Mouse (Mus musculus) embryo, embryonic 10 days (tissue): ENCODE data around the gene Alk.

Experiments
- DNase-seq: peaks from one replicate; pipeline ENCODE4 v3.0.0-alpha.2; 2015; ENCODE audit warnings: low spot score

The Alk gene

DNA sequence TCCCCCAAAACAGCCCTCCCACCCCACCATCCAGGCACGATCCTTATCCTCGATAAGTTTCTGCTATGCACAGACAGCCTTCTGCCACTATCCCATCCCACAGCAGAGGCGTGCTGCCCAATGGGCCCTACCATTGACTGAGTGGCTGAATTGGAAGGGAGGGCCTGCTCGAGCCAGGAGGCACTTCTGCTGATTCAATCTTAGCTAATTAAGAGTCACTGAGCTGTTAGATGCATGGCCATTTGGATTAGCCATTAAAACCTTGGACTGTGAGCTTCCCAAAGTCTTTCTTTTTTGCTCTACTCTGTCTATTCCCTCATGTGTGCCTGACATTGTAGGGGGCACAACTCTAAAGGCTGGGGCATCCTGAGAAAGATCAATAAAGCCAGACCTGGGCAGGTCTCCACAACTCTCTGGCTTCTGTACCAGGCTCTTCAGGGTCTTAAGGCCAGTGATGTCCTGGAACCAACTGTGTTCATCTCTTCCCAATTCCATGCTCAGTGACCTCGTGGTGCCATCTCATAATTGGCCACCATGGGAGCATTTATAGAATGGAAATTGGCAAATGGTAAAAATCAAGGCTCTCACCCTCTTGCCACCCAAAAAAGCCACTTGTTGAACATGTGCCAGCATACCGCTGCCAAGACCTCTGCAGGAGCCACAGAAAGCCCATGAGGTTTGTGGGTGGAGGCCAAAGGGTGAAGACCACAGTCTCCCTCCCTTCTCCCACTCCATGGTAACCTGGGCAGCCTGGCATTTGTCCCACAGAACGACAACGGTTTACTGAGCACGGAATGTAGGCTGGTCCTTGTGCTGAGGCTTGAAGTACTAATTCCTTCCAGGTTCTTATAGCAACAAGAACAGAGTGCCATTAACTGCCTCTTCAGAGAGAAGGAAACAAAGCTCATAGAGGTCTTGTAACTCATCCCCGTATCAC is 582.4 kb downstream of the Alk start:
- DNase-seq, result no peak

DNA sequence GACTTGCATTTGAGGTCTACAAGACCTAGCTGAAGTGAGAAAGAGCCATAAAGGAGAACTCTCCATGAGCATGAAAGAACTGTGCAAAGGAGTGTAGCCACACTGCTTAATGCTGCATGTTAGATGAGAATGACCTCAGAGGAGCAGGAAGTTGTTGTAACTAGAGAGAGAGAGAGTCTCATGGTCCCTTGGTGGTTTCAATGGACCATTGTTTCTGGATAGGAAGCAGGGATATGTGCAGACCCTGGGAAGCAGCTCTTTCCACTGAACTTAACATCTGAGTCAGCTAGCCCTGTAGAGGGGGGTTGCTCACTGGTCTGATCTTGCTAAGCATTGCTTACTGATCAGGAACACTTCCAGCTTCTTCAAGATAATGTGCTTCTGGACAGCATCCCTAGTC is 587.1 kb downstream of the Alk start:
- DNase-seq, result no peak

DNA sequence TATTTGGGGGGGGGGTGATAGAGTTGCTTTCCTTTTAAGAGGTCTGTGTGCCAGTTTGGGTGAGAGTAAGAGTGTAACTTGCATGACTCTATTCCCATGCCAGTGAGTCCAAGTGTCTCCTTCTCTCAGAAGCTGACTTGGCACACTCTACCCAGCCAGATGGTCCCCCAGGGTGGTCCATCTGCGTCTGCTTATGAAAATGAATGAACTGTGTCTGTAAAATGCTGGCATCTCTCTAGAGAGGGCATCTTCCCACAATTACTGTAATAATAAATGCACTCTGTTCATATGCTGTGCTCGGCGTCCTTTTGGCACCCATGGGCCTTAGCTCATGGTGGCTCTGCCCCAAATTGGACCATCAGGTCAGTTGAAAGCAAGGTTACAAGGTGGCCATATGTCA is 589.2 kb downstream of the Alk start:
- DNase-seq, result no peak

DNA sequence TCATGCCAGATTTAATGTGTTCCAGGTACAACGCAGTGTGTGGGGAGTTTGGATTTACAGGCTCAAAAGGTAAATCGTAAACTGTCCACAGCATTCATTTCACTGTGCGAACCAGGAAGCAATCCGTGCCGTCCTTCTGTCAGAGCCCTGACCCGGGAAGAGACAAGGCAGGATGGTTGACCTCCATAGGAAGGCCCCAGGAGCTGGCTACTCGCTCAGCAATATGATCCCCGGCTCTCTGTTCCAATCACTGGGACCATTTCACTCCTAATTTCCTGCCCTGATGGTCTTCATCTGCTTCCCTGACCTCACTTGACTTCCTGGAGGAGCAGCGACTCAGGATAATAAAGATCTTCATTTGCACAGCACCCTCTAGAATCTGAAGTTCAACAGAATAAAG is 591.7 kb downstream of the Alk start:
- DNase-seq, result no peak

DNA sequence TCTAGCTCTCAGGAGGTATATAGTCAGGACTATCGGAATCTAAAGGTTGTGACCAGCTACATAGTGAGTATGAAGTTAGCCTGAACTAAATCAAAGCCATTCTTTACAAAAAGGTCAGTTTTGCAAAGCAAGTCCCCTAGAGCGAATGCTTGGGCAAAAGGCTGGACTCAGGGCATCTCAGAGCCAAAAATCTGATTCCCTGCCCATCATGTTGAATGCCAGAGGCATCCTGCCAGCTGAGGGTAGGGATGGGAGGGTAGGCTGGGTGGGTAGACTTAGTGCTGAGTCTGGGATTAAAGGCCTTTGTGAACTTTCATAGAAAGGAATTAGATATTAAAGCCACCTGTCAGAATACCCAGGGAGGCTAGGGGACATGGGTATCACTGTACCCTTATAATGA is 594.6 kb downstream of the Alk start:
- DNase-seq, result no peak

DNA sequence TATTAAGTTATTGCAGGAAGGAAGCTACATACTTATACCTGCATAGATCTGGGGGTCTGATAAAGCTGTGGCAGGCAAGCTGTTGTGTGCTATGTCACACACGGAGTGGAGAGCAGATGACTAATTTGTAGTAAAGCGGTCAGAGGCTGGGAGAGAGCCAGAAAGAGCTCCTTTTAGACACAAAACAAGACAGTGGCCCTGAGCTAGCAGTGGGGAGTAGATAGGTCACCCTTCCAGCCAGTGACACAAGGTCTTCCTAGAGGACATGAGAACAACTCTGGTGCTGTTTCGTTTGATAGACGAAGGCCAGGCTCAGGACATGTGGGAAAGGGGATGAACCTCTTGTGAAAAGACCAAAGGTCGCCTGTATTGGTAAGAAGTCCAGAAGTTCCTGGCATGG is 596.0 kb downstream of the Alk start:
- no peak for DNase-seq

DNA sequence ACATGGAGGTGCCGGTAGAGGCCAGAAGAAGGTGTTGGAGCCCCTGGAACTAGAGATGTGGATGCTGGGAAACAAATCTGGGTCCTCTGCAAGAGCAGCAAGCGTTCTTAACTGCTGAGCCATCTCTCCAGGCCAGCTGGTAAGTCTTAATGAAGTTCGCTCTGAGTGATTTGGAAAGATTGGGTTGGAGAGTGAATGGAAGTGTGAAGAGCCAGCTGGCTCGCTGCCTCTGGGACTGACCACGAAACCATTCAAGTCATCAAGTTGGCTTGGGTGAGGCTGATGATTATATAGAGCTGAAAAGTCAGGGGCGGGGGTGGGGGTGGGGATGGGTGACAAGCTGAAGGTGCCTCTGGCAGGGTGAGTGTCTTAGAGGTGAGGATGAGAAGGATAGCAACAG is 599.1 kb downstream of the Alk start:
- no peak for DNase-seq

DNA sequence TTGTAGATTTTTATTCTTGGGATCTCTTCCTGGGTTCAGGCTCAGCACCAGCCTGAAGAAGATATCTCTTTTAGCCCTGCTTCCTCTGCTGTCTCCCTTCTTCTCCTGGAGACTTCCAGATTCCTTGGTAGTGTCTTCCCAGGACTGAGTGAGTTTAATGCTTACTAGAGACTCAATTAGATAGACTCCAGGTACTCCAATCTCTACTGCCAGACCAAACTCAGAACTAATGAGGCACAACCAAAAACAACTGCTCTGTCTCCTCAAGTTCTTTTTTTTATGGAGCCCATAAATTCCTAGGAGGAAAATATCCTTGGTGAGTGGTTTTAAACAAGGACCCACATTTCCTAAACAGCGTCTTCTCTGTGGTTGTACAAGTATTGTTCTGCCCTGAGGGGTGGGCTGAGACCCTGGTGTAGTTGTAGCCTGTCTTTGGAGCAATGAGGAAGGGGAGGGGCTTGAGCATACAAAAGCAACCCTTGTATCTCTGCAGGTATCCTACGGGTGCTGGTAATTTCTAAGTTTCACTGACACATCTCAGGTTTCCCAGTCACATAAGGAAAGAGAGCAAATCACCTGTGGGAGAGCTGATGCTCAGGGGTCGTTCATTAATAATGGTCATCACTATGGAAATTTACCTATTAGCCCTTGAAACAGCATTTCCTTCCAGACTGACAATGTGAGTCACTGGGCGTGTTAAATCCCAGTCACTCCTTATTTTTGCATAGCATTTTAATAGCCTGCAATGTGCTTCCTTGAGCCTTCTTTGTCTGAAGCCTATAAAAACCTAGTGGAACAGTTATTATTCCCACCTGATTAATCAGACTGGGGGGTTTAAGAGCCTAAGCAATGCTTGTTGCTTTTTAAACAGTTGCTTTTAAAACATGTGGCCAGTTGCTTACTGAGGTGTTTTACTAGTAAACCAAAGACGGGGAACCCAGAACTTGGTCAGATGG is 604.6 kb downstream of the Alk start:
- DNase-seq, result no peak

DNA sequence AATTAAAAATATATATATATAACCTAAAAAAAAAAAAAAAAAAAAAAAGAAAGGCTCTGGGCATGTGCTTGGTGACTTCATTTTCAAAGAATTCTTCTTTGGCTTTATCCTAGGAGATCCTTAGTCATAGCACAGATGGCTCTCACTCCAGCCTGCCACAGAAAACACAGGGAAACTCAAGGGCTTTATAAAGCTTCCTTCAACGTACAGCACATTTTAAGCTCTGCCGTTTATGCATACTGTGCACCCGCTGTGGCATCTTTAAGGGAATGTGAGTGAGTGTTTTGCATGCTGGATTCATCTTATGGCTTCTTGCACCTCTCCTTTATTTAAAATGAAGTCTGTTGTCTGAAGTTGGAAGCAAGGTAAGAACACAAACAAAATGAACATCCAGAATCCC is 606.7 kb downstream of the Alk start:
- DNase-seq, result no peak

DNA sequence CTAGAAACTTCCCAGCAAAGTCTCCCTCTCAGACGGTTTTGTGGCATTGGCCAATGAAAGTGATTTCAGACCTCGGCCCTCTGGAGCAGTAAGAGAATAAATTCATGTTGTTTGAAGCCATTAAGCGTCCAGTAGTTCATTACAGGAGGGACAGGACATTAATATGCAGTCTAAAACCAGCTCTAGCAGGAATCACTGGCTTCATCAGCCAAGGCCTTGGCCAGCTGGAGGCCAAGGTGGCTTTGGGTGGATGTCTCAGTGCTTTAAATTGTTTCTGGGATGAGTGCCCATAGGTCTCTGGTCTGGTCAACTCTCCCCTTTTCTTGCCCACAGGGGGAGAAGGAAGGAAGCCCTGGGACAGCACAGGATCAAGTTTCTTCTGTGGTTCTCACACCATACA is 608.9 kb downstream of the Alk start:
- no peak for DNase-seq

DNA sequence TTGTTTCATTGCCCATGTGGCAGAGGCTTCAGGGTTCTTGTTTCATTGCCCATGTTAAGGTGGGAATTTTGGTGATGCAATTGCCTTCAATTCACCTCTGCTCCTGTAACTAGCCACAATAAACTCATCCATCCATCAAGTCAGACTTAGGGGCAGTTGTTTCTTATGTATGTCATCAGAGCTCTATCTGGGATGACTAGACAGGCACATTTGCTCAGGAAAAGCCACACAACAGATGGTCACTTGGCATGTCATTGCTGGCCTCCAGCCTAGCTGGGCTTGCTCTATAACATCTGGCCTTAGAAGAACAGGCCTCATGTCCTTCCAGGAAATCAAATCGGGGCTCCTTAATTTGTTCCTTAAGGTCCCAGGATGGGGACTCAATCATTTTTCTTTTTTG is 610.3 kb downstream of the Alk start:
- DNase-seq, result no peak

DNA sequence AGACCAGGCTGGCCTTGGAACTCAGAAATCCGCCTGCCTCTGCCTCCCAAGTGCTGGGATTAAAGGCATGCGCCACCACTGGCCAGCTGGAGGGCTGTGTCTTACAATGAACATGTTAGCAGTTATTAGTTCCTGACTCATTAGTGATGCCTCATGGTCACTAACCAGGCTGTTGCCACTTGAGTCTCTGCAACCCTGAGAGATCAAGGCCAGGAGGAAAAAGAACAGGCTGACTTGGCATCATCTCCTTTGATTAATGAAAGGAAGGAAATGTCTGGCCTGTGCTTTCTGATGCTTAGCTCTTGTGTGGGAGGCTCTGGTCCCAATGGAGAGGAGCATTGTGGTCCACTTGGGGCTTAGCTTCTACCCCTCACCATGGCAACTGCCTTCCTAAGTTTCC is 611.4 kb downstream of the Alk start:
- no peak for DNase-seq

DNA sequence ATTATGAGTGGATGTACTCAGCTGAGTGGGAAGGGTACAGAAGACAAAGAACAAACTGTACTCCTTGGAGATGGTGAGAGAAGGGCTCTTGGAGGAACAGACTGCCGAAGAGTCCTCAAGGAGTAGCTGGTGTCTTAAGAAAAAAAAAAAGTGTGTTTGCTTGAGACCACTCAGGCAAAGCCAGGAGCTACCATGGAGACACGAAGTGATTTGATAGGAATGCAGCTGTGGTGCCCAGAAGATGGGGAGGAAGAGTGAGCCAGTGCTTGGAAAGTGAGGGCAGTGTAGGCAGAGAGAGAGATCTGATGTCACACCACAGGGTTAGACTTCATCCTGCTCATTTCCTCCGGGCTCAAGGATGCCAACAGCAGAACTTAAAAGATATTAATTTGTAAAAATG is 613.2 kb downstream of the Alk start:
- peak; percentile 9 for DNase-seq

DNA sequence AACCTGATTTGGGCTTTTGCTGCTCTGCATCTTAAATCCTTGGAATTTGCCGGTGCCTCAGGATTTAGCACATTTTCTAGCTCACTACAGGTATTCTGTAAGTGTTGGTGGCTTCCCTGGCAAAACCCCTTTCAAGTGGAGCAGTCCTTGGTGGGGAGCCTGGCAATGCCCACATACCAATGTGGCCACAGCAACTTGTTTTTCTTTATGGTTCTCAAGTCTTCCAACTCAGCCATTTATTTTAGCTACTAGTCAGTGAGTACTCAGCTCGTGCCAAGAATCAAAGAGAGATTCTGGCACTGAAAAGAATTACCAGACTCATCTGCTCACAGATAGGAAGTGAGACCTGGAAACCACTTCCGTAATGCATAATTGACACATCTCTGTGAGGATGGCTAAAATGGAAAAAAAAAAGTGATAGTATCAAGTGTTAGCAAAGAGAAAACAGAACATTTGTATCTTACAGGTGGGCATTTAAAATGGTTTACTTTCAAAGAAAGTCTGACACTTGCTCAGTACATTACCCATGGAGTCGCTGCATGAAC is 614.2 kb downstream of the Alk start:
- DNase-seq, result no peak

DNA sequence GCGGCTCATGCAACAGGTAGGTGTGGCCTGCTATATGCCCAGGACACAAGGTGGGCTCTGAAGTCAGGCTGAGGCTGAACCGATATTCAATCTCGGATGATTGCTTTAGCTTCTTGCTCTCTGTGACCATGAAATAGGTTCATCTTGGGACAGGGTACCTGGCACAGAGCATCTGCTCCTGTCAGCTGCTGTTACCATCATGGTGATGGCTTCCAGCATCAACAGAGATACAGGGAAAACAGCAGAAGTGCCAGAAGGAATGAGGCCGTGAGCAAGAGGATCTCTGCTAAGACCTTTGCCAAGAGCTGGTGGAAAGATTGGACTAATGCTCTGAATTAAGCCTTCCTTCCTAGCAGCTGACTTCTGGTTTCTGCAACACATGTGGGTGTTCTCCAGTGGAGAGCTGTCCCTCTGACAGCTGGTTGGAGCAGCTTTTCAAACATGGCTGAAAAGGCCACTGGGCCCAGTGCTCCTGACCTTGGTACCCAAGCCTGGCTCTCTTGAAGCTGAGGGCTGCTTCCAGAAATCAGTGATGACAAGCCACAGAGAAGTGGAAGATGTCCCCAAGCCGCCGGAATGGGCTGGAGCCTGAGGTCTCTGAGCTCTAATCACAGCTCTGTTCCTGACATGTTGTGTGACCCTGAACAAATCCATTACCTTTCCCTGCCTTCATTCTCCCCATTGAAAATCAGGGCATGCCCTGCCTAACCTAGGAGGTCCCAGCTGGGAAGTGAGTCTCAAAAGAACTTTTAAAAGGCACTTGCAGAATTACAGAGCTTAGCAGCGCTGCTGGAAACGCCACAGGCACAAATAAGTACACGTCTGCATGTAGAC is 615.5 kb downstream of the Alk start:
- DNase-seq, result peak; percentile 55

DNA sequence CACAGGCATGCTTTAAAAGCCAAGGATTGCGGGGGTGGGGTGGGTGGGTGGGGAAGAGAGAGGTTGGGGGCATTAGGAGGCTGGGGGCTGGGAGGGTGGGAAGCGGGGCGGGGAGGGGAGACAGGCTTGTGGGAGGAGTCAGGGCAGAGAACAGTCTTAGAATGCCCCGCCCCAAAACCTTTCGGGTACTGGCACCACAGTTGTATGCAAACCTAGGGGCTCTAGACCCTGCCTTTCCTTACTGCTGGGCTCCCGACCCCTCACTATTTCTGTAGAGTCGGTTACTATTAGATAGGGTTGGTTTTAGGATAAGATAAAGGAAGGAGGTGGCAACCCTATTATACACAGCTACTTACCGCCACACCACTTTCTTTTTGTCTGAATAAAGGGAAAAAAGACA is 617.4 kb downstream of the Alk start:
- no peak for DNase-seq

DNA sequence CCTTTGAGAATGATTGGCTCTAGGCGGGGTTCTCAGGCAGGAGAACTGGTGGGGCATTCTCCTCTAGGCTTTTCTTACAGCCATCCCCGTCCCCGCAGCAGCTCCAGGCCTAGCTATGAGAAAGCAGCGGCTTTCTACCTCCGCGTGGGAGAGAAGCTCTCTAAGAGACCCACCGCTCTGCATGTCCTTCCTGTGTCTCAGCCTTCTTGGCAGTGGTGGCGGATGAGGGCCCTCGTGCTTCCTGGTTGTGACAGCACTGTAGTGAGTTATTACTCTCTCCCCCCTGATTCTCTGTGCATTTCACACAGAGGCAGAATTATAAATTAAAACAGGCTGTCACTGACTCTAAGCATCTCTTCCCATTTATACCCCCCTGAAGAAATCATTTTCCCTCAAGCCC is 618.0 kb downstream of the Alk start:
- no peak for DNase-seq

DNA sequence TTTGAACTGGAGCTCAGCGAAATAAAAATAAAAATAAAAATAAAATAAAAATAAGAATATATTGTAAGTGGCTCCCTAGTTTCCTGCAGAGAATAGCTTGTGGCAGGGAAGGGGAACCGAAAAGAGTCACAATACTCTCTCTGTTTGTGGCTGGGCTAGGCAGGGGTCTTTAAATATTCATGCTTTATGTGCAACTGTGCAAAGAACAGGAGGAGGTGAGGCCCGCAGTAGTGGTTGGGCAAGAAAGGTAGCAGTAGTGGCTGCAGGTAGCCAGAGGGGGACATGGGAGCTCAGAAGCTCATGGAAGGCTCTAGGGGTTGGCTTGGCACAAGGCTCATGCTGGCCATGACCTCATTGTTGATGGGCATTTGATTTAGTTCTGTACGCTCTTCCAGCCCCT is 623.2 kb downstream of the Alk start:
- DNase-seq, result no peak

DNA sequence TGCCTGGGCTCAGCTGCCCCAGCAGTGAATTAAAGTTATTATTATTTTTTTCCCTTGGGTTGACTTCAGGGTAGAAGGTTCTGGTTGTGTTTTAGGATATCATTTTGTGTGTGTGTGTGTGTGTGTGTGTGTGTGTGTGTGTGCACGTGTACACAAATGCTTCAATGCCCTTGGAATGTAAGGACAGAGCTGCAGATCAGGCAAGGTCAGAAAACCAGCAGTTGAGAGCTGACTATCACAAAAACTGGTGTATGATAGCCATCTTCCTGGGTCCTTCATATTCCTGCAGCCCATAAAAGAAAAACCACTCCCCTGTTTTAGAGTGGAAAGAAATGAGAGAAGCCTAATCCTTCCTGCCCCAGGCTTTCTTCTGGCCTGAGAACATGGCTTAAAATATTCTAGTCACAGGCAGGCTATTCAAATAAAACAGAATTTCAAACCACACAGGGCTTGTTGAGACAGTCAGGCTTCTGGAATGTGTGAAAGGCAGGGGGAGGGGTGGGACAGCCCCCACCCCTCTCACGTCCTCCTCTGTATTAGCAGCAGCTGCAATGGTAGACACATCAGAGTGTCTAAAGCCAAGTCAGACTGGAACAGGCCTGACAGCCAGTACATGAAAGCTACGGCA is 623.8 kb downstream of the Alk start:
- no peak for DNase-seq

DNA sequence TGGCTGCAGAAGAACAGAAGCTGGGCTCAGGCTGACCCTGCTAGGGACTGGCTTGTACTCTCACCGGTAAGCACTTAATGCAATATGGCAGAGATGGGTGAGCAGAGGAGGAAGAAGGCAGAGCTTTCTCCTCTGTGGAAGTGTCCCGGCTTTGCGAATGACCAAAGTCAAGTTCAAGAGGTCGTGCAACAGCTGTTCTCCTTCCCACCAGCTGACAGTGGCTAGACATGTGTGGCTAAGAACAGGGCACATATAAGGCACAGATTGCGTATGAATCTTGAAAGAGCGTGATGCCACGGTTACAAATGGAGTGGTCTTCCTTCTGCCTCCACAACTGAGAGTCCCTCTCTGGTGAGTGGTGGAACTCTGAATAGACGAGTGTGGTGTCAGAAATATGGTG is 625.3 kb downstream of the Alk start:
- no peak for DNase-seq

DNA sequence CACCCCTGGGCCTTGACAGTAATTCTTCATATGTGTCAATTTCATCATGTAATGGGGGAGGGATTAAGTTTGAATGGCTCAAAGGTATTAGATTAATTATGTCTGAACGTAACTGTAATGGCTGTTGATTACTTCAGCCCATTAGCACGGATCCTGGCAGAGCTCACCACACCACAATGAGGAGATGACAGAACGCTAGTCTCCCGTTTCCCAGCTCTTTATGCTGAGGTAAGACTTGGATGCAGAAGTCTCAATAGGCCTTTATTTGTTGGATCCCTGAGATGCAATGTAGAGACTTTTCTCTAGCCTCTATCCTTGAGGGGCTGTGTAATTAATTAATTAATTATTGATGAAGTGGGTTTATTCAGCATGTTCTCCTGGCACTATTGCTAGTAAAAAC is 627.8 kb downstream of the Alk start:
- no peak for DNase-seq
